Mouse (Mus musculus) adrenal gland, adult (tissue): ENCODE results near the gene Ppil6.

ENCODE experiments used
- DNase-seq, 2 experiments: peaks; one replicate each; pipeline ENCODE4 v3.0.0; 2022 to 2023; ENCODE audit warnings: low spot score in 1 of 2; ENCODE audit not compliant: inconsistent age in 2 of 2

Ppil6 gene

DNA sequence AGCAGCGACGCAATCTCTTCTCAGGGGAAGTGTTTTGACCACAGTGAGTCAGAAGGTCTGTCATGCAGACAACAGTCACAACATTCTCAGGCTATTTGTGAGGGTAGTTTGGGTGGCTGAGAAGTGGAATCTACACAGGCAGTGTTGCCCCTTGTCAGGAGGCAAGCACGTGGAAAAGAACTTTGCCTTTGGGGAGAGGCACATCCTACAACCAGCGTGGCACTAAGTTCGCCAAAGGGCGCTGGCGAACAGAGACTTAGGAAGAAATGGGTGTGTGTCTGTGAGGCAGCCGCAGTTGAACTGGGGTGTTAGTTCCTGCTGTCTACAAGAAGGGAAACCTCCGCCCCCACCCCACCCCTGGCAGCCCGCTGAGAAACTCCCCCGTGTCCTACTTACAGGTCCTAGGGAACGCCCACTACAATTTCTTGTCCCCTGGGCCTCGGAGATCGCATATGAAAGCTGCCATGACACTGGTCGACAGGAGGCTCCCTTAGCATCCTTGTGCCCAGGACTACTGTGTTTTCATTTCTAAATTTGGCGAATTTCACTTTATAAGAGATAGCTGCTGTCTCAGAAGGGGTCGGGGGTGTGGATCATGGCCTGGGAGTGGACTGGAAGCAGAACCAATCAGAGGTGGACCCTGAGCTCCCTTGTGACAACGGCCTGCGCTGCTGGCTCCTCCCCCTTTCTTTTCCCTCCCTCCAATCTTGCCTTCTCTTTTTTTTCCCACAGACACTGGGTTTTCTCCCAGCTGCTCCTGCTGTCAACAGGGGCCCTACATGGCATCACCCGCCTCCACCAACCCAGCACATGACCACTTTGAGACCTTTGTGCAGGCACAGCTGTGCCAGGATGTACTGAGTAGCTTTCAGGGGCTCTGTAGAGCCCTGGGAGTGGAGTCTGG, 12.7 kb upstream of the Ppil6 start:
- peak; percentile 56 to 77 for DNase-seq

DNA sequence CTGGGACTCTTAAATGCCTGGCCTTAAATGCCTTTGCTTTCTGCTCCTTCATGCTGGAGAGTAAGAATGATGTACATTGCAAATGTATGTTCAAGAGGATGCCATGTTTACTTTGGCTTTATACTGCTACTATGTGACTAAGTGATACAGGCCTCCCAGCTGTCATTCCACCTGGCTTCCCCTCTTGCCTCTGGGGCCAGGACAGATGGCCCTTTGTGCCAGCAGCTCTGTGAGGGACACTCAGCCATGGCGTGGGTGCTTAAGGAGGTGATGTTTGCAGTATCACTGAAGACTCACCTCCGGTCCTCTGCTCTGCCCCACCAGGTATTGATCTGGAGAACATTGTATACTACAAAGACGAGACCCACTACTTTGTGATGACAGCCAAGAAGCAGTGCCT, 10.3 kb upstream of the Ppil6 start:
- no peak for DNase-seq

DNA sequence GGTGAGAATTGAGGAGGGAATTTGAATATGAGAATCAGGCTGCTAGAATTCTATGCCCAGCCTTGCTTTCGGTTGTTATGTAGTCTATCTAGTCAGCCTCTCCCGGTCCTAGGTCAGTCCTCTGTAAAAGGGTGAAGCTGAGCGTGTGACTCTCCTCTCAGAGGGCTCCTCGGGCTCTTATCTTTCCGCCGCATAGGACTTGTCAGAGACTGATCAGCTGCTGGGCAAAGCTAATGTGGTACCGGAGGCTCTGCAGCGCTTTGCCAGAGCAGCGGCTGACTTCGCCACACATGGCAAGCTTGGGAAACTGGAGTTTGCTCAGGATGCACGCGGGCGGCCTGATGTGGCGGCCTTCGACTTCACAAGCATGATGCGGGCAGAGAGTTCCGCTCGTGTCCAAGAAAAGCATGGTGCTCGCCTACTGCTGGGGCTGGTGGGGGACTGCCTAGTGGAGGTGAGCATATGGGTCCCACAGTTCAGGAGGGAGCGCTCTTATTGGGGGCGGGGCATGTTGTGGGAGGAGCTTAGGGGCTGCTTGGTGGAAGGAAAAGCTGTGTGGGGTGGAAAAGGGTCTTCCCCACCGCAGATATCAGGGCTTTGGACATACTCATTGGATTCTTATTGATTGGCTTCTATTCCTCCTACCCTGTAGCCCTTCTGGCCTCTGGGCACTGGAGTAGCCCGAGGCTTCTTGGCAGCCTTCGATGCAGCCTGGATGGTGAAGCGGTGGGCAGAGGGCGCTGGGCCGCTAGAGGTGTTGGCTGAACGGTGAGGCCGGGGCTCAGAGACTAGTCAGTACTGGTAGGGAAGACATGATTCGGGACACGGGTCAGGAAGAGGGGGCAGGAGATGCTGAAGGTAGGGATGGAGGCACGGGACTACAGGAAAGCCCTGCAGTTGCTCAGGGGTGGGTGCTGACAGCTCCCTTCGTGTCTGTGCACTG, 9.0 kb upstream of the Ppil6 start:
- DNase-seq = no peak

DNA sequence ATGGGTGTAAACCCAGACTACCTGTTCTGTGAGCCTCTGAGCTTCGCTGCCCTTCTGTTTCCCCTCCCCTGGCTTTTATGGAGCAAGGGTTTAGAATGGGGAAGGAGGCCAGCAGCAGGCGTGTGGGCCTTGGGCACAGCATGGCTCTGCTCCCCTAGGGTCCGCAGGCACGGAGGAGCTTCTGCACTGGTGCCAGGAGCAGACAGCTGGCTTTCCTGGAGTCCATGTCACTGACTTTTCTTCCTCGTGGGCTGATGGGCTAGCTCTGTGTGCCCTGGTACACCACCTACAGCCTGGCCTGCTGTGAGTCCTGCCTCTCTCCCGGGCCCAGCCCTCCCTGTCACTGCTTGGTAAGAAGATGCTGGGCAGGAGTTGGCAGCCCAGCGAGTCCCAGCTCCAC, 7.8 kb upstream of the Ppil6 start:
- DNase-seq = no peak

DNA sequence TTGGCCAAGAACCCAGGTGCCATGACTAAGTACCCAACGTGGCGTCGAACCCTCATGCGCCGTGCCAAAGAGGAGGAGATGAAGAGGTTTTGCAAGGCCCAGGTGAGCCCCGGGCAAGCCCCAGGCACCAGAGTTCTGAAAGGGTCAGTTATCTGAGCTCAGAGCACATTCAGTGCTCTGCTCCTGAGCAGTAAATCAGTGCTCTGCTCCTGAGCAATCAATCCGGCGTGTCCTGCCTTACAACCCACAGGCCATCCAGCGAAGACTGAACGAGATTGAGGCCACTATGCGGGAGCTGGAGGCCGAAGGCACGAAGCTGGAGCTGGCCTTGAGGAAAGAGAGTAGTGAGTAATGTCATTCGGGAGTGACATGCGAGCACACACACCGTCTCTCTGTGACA, 4.5 kb upstream of the Ppil6 start:
- DNase-seq = peak; percentile 58 to 61

DNA sequence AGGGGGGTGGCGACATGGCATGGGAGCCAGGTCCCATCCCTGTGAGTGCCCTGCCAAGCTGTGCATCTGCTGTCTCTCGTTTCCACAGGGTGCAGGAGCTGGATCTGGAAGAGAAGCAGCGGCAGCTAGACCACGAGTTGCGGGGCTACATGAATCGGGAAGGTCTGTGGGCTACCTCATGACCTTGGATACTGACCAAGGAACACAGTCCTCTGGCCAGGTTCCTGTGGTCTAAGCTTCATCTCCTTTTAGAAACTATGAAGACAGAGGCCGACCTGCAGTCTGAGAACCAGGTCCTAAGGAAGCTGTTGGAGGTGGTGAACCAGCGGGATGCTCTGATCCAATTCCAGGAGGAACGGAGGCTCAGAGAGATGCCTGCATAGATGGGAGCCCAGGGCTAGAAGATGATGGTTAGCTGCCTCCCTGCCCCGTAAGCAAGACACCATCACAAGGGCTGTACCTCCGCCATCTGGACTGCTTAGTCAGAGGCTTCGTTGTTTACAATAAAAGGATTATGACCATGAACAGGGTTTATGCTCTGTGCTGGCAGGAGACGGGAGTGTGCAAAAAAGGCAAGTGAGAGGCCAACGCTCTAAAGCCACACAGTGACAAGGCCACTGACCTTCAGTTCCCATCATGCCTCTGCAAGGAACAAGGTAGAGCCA, 3.6 kb upstream of the Ppil6 start:
- peak in 1 of 2 experiments; percentile 42 for DNase-seq

DNA sequence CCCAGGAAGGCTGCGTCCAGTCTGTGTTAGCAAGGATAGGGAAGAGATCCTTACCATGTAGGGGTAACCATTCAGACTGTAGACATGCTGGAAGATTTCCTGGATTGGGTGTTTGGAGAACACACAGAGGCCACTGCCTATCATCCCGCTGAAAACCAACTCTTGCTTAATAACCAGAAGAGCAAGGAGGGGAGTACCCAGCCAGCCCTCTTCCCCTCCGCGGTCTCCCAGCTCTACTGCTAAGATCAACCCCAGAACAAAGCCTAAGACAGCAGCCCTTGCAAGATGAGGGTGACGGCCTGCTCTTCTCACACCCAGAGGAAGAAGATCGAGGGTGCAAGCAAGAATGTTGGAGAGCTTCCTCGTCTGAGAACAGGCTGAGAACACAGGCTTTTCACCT, 1.4 kb upstream of the Ppil6 start:
- peak in 1 of 2 experiments; percentile 42 for DNase-seq

DNA sequence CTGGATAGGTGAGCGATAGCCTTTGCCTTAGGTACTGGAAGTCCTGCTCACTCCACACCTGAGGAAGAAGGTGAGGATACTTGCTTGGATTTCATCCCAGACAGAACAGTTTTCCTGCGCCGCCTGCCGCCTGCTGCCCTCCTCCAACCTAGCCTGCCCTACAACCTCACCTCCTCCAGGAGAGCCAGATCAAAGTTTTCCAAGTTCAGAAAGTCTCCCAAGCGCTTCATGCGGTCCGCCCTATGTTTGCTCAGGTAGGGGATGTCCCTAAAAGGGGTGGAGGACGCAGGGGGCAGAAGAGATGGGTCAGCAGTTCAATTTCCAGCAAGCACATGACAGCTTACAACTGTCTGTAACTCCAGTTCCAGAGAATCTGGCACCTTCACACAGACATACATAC, 945 bp upstream of the Ppil6 start:
- peak in 1 of 2 experiments; percentile 54 for DNase-seq

DNA sequence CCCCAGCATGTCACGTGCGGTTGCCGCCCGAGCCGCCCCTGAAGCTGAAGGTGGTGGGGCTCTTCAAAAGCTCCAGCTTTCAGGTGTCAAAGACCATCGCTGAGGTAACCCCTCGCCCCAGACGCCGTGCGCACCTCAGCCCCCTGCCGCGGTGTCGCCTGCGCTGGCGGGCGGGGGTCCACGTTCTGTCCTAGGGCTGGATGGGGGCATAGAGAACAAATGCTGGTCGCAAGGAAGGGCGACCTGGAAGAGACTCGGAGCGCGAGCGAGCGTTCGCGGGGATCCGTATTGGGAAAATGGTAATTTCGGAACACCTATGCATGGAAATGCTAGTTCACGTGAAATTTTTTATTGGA, 257 bp downstream of the Ppil6 start:
- DNase-seq = no peak

DNA sequence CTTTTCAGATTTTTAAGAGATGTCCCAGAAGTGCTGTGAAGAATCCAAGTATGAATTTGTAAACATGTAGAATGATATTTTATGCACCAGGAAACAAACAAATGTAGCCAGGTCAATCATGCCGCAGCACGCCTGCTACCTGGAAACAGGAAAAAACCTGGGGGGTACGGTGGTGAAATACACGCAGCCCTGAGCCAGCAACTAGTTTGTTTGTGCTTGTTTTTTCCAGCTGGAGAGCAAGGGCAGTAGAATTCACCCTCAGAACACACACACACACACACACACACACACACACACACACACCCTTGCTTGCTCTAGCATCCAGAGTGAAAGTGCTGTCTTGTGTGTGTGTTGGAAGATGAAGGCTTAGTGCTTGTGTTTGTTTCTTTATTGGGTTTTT, 872 bp downstream of the Ppil6 start:
- peak in 1 of 2 experiments; percentile 33 for DNase-seq

DNA sequence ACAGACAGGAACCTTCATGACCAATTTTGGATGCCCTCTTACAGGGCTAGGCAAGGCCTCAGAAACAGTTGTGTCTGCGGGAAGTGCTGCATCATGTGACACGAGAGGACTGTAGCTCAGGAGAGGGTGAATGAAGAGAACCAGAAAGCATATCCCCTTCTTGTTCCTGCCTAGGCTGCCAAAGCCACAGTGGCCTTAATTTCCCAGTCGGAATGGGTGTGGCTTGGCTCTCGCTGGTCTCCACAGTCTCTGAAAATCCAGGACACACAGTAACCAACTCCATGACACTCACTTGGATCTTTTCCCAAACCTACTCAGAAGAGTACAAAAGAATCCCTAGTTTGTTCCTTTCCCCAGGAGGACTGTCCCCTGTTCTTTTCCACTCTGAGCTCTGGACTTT, 10.7 kb downstream of the Ppil6 start:
- peak; percentile 76 to 77 for DNase-seq

DNA sequence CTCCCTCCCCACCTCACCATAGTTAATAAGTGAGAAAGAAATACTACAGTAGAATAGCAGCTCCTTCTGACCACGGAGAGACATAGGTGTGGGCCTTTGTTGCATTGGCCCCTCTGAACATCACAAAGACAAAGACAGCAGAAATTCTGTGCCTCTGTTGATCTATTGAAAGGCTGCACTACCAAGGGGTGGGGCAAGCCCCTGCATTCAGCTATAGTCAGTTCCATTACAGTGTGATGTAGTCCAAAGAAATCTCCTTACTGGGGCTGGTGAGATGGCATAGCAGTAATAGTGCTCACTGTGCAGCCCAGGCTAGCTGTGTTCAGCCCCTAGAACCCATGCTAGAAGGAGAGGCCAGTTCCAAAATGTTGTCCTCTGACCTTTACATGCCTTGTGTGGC, 14.8 kb downstream of the Ppil6 start:
- DNase-seq = no peak

DNA sequence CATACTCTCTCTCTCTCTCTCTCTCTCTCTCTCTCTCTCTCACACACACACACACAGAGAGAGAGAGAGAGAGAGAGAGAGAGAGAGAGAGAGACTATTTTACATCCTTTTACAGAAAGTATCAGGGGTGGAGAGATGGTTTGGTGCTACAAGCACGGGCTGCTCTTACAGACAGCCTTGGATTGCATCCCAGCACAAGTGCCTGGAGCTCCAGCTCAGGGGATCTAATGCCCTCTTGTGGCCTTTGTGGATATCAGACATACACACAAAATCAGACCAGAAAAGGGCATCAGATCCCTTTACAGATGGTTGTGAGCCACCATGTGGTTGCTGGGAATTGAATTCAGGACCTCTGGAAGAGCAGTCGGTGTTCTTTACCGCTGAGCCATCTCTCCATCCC, 15.2 kb downstream of the Ppil6 start:
- DNase-seq = peak; percentile 73 to 89

DNA sequence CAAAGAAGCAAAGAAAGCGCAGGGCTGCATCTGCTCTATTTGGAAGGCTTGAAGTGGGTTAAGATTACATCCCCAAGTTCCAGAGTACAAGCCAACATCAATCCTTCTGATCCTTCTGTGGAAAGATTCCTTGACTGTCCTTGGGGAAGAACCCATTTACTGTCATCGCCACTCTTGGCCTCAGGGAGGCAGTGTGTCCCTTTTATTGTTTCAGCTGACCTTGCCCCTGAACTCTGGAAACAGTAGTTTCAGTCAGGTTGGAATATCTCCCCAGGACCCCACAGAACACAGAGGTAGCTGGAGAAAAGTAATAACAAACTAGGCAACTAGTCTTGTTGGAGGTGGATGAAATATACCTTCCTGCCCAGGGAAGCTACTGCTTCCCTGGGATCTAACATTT, 18.9 kb downstream of the Ppil6 start:
- DNase-seq = peak in 1 of 2 experiments; percentile 66

DNA sequence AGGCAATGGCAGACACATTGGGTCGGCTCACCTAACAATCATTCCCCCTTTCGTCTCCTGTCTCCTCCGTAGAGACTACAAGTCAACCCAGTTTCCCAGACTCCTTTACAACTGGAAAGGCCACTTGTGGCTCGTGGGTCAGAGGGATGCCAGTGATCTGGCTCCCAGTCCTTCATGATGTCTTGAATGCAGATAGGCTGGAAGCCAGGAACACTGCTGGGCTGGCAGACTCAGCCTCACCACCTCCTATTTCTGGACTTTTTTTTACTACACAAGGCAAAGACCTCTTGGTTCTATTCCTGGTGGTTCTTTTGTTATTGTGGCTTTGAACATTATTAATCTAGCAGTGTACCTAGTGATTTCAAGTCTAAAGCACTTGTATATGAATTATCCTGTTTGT, 24.1 kb downstream of the Ppil6 start:
- DNase-seq = no peak

DNA sequence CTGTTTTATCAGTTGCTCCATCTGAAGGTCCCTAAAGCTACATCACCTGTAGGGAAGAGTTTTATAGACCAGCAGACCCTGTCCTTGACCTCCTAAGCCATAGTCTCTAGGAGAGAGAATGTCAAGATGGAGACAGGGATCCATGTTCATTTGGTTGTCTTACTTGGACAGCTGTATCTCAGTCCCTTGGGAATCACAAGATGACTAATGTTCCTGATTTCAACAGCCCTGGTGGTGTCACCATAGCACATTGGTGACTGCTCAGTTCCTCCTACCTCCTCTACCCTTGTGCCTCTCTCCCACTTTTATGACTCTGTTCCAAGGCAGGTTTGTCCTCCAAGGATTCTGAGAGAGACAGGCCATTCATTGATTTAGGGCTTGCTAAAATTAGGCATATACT, 24.7 kb downstream of the Ppil6 start:
- DNase-seq = peak in 1 of 2 experiments; percentile 64

DNA sequence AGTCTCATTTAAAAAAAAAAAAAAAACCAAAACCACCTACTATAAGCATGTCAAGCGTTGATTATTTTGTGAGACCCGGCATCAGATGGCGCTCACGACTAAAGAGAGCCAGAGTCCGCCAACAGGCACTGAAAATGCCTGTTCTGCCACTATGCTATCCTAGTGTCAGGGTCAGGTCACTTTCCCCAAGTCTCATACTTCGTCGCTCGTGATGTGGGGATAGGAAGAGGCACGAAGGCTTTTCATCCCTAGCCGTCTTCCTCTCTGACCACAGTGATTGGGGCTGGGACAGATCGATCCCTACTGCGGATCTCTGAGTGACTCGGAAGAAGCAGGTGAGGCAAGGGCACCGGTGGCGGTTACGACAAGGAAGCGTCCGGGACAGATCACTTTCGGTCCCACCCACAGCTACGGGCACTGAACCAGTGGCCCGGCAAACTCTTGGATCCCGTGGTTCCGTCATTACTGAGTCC, 28.3 kb downstream of the Ppil6 start:
- DNase-seq = peak; percentile 86 to 97

DNA sequence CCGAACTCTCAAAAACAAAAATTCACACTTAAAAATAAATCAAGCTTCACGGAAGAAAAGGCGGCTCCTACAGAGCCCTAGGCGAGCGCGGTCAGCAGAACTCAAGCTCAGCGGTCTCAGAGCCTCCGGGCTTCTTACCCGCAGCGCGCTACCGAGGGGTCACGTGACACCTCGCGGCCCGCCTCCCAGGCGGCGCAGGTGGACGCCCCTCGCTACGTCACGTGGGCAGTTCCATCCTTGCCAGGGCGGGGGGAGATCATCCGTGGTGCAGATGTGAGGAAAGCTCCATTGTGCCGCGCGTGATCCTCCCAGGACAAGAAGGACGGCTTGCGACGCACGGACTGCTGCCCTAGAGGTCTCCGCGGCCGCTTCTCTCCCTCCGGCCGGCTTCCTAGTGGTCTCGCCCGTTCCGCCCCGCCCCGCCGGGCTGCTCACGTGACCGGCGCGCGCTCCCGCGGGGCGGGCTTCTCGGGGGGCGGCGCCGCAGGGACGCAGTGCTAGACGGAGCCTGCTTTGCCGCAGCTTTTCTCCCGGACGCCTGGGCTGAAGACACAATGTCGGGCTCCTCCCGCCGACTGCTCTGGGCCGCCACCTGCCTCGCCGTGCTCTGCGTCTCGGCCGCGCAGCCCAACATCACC, 28.9 kb downstream of the Ppil6 start, which contains the start of gene Cd164:
Cd164 (plus strand) TSS at position 434 of the 638 bp plus-strand sequence.
- peak; percentile 94 to 98 for DNase-seq

DNA sequence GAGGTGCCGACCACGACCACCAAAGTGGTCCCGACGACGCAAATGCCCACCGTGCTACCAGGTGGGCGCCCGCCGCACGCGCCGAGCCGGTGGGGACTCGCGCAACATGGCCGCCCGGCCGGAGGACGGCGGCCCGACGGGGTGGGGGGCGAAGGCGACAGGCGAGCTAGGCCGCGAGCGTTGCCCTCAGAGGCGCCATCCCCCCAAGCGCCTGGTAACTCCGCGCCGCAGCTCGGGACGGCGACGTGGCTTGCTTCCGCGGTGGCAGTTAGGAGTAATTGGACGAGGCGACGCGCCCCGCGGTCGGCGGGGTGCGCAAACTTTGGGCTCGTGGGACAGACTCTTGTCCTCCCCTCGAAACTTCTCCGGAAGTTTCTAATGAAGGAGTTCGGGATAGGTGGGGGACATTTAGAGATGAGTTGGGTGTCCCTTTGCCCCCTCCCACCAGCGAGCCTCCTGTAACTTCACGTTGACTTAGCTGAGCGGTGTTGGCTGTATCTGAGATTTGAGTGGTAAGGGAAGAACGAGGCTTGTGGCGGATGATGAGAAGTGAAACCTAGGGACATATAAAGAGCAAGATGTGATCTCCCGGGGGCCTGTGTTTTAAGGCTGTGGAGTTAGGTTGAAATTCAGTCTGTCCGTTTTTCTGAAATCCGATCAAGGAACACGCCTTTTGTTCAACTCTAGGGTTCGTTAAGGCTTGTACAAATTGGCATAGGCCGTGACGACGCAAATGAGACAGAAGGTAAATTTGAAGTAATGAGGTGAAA, 29.6 kb downstream of the Ppil6 start:
- DNase-seq = peak in 1 of 2 experiments; percentile 90

DNA sequence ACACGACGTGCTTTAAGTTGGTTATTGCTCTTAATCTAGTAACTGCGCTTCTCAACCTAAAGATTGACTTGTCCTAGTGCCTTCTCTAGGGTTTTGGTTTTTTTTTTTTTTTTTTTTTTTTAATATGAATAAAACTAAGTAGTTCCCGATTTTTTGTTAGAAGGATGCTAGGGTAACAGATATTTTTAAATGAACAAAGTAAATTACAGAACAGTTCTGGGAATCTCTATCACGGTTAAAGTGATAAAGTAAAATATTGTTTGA, 30.1 kb downstream of the Ppil6 start:
- no peak for DNase-seq
